Mouse (Mus musculus) hindbrain, embryonic 11.5 days (tissue): ENCODE results near the gene Zfp541. TPM values are rescaled to one million over a fixed set of nuclear protein-coding genes. Genes with fewer than 3 reads are reported as not detected.

Source experiments
- ATAC-seq: fragments of 200-750 bp; cut with Nextera tagmentation; 2 replicates; pipeline ENCODE4 v1.8.0; 2017; ENCODE audit warnings: mild to moderate bottlenecking, moderate TSS enrichment, moderate library complexity; ENCODE audit not compliant: low FRiP score
- DNase-seq: peaks from one replicate; pipeline ENCODE4 v3.0.0-alpha.2; 2015; ENCODE audit warnings: low spot score
- H3K27ac ChIP-seq: fragments of 300-500 bp; sonication (generic); 2 replicates; pipeline ENCODE4 v1.5.1; 2014; ENCODE audit warnings: mild to moderate bottlenecking, low read depth, low read length
- H3K27me3 ChIP-seq: fragments of 300-500 bp; sonication (generic); 2 replicates; pipeline ENCODE4 v1.6.1; 2014; ENCODE audit warnings: mild to moderate bottlenecking, low read length, moderate library complexity, mixed read lengths; ENCODE audit not compliant: control insufficient read depth, insufficient read depth
- H3K36me3 ChIP-seq: fragments of 300-500 bp; sonication (generic); 2 replicates; pipeline ENCODE4 v1.6.1; 2014; ENCODE audit warnings: mild to moderate bottlenecking, low read length, moderate library complexity, mixed read lengths; ENCODE audit not compliant: control insufficient read depth, insufficient read depth
- H3K4me1 ChIP-seq: fragments of 300-500 bp; sonication (generic); replicated peaks from 2 replicates; pipeline ENCODE4 v1.6.1; 2014; ENCODE audit warnings: low read length, mixed read lengths; ENCODE audit not compliant: control insufficient read depth, insufficient read depth
- H3K4me2 ChIP-seq: fragments of 300-500 bp; sonication (generic); replicated peaks from 2 replicates; pipeline ENCODE4 v1.6.1; 2014; ENCODE audit warnings: mild to moderate bottlenecking, low read depth, low read length
- H3K4me3 ChIP-seq: fragments of 300-500 bp; sonication (generic); 2 replicates; pipeline ENCODE4 v1.5.1; 2014; ENCODE audit warnings: low read depth, low read length
- H3K9ac ChIP-seq: fragments of 300-500 bp; sonication (generic); 2 replicates; pipeline ENCODE4 v1.6.1; 2014; ENCODE audit warnings: low read depth, low read length
- H3K9me3 ChIP-seq: fragments of 300-500 bp; sonication (generic); 2 replicates; pipeline ENCODE4 v1.6.1; 2016; ENCODE audit warnings: low read length; ENCODE audit not compliant: control insufficient read depth
- WGBS: fragments of 180-500 bp; shearing (Covaris S2); extraction: QIAGEN DNeasy Blood & Tissue Kit; methylation state at CpG from one replicate; pipeline ENCODE4 v1.1.7; 2014; 5-methylcytosine and 5-hydroxymethylcytosine counted together
- polyA plus RNA-seq: library from polyadenylated mRNA; unstranded; fragments of >200 nt; fragmentation: Nextera tagmentation; extraction: Ambion mirVana; gene quantifications from 2 replicates; pipeline ENCODE4 v1.2.1, GENCODE M21; 2014

Zfp541 gene
- polyA plus RNA-seq, 1 experiment from 2014 or later: not detected

DNA sequence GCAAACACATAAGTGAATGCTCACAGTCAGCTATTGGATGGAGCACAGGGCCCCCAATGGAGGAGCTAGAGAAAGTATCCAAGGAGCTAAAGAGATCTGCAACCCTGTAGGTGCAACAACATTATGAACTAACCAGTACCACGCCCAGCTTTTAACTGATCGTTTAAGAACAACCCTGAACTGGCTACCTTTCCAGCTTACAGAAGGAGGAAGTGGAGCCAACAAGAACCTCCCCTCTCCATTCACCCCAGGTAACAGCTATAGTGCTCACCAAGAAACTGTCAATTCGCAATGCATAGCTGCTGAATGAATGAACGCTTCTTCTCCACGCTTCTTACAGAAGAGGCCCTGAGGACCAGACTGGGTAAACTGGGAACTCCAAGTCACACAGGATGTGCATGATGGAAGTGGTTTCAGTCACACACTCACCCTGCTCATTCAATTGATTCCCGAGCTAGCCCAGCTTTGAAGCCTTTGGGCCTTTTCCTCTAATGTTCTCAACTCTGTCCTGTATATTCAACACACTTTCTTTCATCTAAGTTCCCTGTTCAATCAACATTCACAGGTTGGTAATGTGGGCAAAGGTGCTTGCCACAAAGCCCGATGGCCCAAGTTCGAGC is 36.9 kb upstream of the Zfp541 start:
- no peak overlapping the region for H3K27ac ChIP-seq
- H3K9me3 ChIP-seq: no peaks in the 10 kb centered on the region
- no peak overlapping the region for H3K9ac ChIP-seq
- H3K4me2 ChIP-seq: no peak overlapping the region
- H3K4me1 ChIP-seq: no peaks in the 10 kb centered on the region
- no peaks in the 10 kb centered on the region for H3K36me3 ChIP-seq
- ATAC-seq: no peak
- no peaks in the 10 kb centered on the region for H3K27me3 ChIP-seq
- 95% methylated on average over 8 of the region's 8 CpGs for WGBS
- no peak overlapping the region for H3K4me3 ChIP-seq
- no peak for DNase-seq

DNA sequence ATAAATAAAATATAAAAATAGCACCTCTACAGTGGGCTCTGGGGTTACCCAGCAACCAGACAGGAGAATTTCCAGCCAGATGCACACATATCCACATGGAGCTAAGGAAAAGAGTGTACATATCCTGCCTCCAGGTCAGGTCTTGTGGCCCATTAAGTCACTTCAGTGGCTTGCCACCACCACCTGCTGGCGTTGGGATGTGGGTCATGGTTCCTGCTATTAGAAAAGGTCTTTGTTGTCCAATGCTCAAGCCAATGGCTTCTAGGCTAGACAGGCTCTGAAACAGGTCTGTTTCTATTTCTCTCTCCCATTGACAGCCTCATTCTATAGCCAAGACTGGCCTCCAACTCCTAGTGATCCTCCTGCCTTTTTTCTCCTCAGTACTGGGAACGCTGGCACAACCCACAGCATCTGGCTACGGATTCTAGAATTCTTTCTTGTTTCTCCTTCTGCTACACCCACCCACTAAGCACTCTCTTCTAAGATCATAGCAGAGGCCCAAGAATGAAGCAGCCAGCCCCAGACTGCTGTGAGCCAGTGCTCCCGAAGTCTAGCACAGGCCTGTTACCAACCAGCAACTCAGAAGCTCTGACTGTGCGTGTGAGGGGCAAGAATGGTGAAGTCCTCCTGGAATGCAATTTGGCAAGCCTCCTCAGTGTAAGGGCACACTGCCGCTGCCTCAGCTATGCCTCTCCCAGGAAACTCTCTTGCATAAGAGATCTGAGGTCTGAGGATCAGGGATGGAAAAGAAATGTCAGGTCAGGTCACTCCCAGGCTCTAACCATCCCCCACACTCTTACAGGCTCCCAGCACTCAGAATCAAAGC is 33.3 kb upstream of the Zfp541 start:
- ATAC-seq (no peak), DNase-seq (no peak)
- WGBS: 88% methylated on average over 6 of the region's 6 CpGs
- no peaks in the 10 kb centered on the region for H3K4me1 ChIP-seq
- H3K4me2 ChIP-seq: no peak overlapping the region
- no peak overlapping the region for H3K27ac ChIP-seq
- no peak overlapping the region for H3K9ac ChIP-seq
- H3K4me3 ChIP-seq: no peak overlapping the region
- H3K9me3 ChIP-seq: no peaks in the 10 kb centered on the region
- no peaks in the 10 kb centered on the region for H3K27me3 ChIP-seq
- H3K36me3 ChIP-seq: 0 out of 2 replicates have a peak, but pooled peaks cover 3% of the 10 kb centered on the region

GRCm38 (mm10) chr7:16031072-16031471 is 30.5 kb upstream of the Zfp541 start:
- no peak for ATAC-seq
- H3K4me1 ChIP-seq: no peaks in the 10 kb centered on the region
- no peak for DNase-seq
- H3K4me3 ChIP-seq: no peak overlapping the region
- no peak overlapping the region for H3K4me2 ChIP-seq
- 91% methylated on average over 4 of the region's 4 CpGs for WGBS
- H3K36me3 ChIP-seq: 0 out of 2 replicates have a peak, but pooled peaks cover 3% of the 10 kb centered on the region
- H3K9me3 ChIP-seq: no peaks in the 10 kb centered on the region
- H3K27ac ChIP-seq: no peak overlapping the region
- no peaks in the 10 kb centered on the region for H3K27me3 ChIP-seq
- H3K9ac ChIP-seq: no peak overlapping the region

- no peak for DNase-seq
- Histone ChIP-seq H3K27ac (no peak overlapping the region), H3K9ac (no peak overlapping the region), H3K27me3 (no peaks in the 10 kb centered on the region), H3K4me2 (no peak overlapping the region), H3K36me3 (0 out of 2 replicates have a peak, but pooled peaks cover 3% of the 10 kb centered on the region), H3K4me1 (no peaks in the 10 kb centered on the region), H3K9me3 (no peaks in the 10 kb centered on the region), H3K4me3 (no peak overlapping the region)
- no peak for ATAC-seq
- WGBS: 84% methylated on average over 1 of the region's 1 CpGs
These were observed 28.6 kb upstream of the Zfp541 start for GRCm38 (mm10) chr7:16033059-16033458.

DNA sequence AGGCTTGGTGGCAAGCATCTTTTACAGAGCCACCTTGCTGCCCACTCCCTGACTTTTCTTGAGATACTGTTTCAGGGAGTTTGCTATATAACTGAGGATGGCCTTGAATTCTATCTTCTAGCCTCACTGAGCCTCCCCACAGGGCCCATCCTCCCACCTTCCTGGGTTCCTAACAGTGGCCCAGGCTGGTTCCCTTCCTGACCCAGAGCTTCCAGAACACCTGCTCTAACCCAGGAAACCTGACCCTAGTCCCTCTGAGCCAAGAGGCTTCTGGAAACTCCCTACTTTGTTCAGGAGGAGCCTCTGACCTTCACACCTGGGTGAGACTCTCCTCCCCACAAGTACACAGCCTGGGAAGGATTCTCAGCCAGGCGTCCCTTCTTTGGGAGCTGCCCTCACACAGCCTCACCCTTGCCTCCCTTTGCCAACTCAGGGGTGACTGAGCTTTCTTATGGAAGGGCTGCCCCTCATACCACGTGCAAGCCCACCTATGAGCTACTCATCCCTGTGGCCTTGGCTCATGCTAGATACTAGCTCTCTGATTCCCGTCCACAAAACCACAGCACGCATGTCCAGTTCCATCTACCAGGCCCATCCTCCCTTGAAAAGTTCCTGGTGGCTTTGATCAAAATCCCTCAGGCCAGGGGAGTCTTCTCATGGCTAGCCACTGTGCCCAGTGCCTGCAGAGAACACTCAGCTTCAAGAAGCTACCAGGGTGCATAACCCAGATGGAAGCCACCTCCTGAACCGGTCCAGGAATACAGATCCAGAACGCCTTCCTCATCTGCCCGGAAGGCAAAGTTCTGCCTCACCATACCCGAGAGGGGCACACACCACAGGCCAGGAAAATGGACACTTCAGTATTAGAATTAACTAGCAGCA is 27.8 kb upstream of the Zfp541 start:
- DNase-seq (no peak), ATAC-seq (no peak)

GRCm38 (mm10) chr7:16036972-16037371 is 24.6 kb upstream of the Zfp541 start:
- no peak for ATAC-seq

More for the DNA sequence above, 27.8 kb upstream of the Zfp541 start:
- WGBS: 96% methylated on average over 8 of the region's 8 CpGs
- Histone ChIP-seq H3K4me2 (no peak overlapping the region), H3K9me3 (no peaks in the 10 kb centered on the region), H3K27me3 (no peaks in the 10 kb centered on the region), H3K27ac (no peak overlapping the region), H3K9ac (no peak overlapping the region), H3K4me1 (no peaks in the 10 kb centered on the region), H3K36me3 (0 out of 2 replicates have a peak, but pooled peaks cover 3% of the 10 kb centered on the region), H3K4me3 (no peak overlapping the region)

DNA sequence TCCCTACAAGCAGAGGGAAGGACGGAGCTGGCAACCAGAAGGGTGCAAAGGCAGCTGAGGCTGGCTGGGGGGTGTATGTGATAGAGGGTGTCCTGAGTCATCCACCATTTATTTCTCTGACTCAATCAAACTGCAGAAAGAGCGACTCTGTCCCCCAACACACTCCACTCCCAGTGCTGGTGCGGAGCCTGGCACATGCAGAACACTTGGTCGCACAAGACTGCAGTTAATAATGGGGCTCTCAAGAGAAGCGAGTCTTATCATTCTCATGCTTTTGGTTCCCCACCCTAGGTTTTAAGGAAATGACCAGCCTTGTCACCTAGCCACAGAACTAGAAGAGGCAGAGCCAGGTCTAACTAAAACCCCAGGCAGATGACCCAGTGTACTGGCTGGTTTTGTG is 22.3 kb upstream of the Zfp541 start:
- no peak overlapping the region for H3K27ac ChIP-seq

More at GRCm38 (mm10) chr7:16036972-16037371, 24.6 kb upstream of the Zfp541 start:
- no peak overlapping the region for H3K9ac ChIP-seq
- WGBS: 94% methylated on average over 6 of the region's 6 CpGs
- no peaks in the 10 kb centered on the region for H3K27me3 ChIP-seq
- no peak overlapping the region for H3K4me3 ChIP-seq
- 0 out of 2 replicates have a peak, but pooled peaks cover 3% of the 10 kb centered on the region for H3K36me3 ChIP-seq
- no peak overlapping the region for H3K4me2 ChIP-seq
- H3K9me3 ChIP-seq: no peaks in the 10 kb centered on the region
- no peak overlapping the region for H3K27ac ChIP-seq
- no peaks in the 10 kb centered on the region for H3K4me1 ChIP-seq
- no peak for DNase-seq

DNA sequence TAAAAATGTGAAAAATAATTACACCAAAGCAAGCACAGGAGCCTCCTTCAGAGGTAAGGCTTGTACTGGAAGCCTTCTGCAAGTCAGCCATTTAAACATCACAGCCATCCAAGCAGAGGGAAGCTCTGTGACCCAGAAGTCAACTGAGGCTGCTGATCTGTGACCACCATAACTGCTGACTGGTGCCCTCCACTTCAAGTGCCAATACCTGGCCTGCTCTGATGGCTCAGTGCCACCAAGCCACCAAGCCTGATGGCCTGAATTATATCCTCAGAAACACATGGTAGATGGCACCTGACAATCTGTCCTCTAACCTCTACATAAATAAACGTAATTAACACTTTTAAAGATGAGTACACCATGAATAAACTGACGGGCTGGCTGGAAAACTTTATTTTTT is 20.4 kb upstream of the Zfp541 start:
- no peak for DNase-seq
- H3K27ac ChIP-seq: no peak overlapping the region
- H3K36me3 ChIP-seq: no peaks in the 10 kb centered on the region
- no peak overlapping the region for H3K4me3 ChIP-seq
- WGBS: 94% methylated on average over 2 of the region's 2 CpGs
- H3K9ac ChIP-seq: no peak overlapping the region
- H3K4me1 ChIP-seq: peaks cover 11% of the 10 kb centered on the region; the same call in 1 of the 2 replicates
- H3K4me2 ChIP-seq: no peak overlapping the region
- ATAC-seq: no peak
- H3K9me3 ChIP-seq: no peaks in the 10 kb centered on the region
- H3K27me3 ChIP-seq: no peaks in the 10 kb centered on the region

More for the DNA sequence above, 22.3 kb upstream of the Zfp541 start:
- no peak overlapping the region for H3K9ac ChIP-seq
- no peak overlapping the region for H3K4me2 ChIP-seq
- H3K27me3 ChIP-seq: no peaks in the 10 kb centered on the region
- ATAC-seq: no peak
- no peak for DNase-seq
- 95% methylated on average over 5 of the region's 5 CpGs for WGBS
- H3K4me1 ChIP-seq: no peaks in the 10 kb centered on the region
- H3K36me3 ChIP-seq: no peaks in the 10 kb centered on the region
- H3K4me3 ChIP-seq: no peak overlapping the region
- no peaks in the 10 kb centered on the region for H3K9me3 ChIP-seq
